Mouse (Mus musculus) embryo, embryonic 10.5 days (tissue): ENCODE data around the gene Gm20388.
"Not testable (repeated sequence)": the region's sequence is repeated elsewhere in the genome, so short reads cannot be mapped to it uniquely, and the experiment has no call there.

Experiments
- DNase-seq: peaks from one replicate; pipeline ENCODE4 v3.0.0-alpha.2; 2015; ENCODE audit warnings: low spot score

Gene Gm20388

GRCm38 (mm10) chr8:123082993-123083392, 3172.4 kb downstream of the Gm20388 start:
- no peak for DNase-seq

GRCm38 (mm10) chr8:123083610-123084009, 3173.0 kb downstream of the Gm20388 start:
- no peak for DNase-seq

GRCm38 (mm10) chr8:123087289-123087688, 3176.6 kb downstream of the Gm20388 start:
- DNase-seq, result no peak

- DNase-seq, result no peak
Measured at GRCm38 (mm10) chr8:123097216-123097615, 3186.6 kb downstream of the Gm20388 start.

GRCm38 (mm10) chr8:123097786-123098584, 3187.3 kb downstream of the Gm20388 start:
- no peak for DNase-seq

- no peak for DNase-seq
Measured at GRCm38 (mm10) chr8:123100288-123100687, 3189.6 kb downstream of the Gm20388 start.

- no peak for DNase-seq
Measured at GRCm38 (mm10) chr8:123101244-123101643, 3190.6 kb downstream of the Gm20388 start.

- DNase-seq, result peak; percentile 98
Measured at GRCm38 (mm10) chr8:123101735-123102685, 3191.4 kb downstream of the Gm20388 start, which contains the start of gene Rpl13. Rpl13 (plus strand) TSS chr8:123102350.

- DNase-seq, result not testable (repeated sequence)
Measured at GRCm38 (mm10) chr8:123102855-123103254, 3192.2 kb downstream of the Gm20388 start.

- DNase-seq, result no peak
Measured at GRCm38 (mm10) chr8:123103285-123103684, 3192.6 kb downstream of the Gm20388 start.

GRCm38 (mm10) chr8:123104046-123104767, 3193.6 kb downstream of the Gm20388 start:
- no peak for DNase-seq

GRCm38 (mm10) chr8:123105553-123106326, 3195.1 kb downstream of the Gm20388 start:
- peak; percentile 82 for DNase-seq

- peak; percentile 67 for DNase-seq
Measured at GRCm38 (mm10) chr8:123106531-123106930, 3195.9 kb downstream of the Gm20388 start.

GRCm38 (mm10) chr8:123108010-123108409, 3197.4 kb downstream of the Gm20388 start:
- DNase-seq, result no peak

- DNase-seq, result no peak
Measured at GRCm38 (mm10) chr8:123108953-123109352, 3198.3 kb downstream of the Gm20388 start.

GRCm38 (mm10) chr8:123110649-123111048, 3200.0 kb downstream of the Gm20388 start:
- peak; percentile 81 for DNase-seq

GRCm38 (mm10) chr8:123112892-123113291, 3202.3 kb downstream of the Gm20388 start:
- DNase-seq, result no peak

- DNase-seq, result no peak
Measured at GRCm38 (mm10) chr8:123113908-123114469, 3203.3 kb downstream of the Gm20388 start.

GRCm38 (mm10) chr8:123114644-123115043, 3204.0 kb downstream of the Gm20388 start:
- DNase-seq, result no peak

- no peak for DNase-seq
Measured at GRCm38 (mm10) chr8:123117127-123117731, 3206.6 kb downstream of the Gm20388 start, which contains the start of gene Cpne7. Cpne7 (plus strand) TSS chr8:123117374.
